Mouse (Mus musculus): ENCODE results near the gene Pepd.
A peak's percentile ranks its signal among the peaks of the same experiment; 100 is the strongest.

Gene Pepd

GRCm38 (mm10) chr7:35055619-35056435, 143.6 kb downstream of the Pepd start:
- peak; percentile 35 for DNase-seq (ENCODE audit: low read depth, low spot score)

GRCm38 (mm10) chr7:35056436-35056864, 144.3 kb downstream of the Pepd start, which contains the start of gene Cebpg:
Cebpg (minus strand) TSS chr7:35056573.
- DNase-seq (ENCODE audit: low read depth, low spot score): peak; percentile 88

GRCm38 (mm10) chr7:35056999-35057398, 144.8 kb downstream of the Pepd start:
- no peak for DNase-seq (ENCODE audit: low read depth, low spot score)

GRCm38 (mm10) chr7:35057569-35057968, 145.4 kb downstream of the Pepd start:
- no peak for DNase-seq (ENCODE audit: low read depth, low spot score)

- DNase-seq (ENCODE audit: low read depth, low spot score): no peak
Observed at GRCm38 (mm10) chr7:35058329-35058728, 146.2 kb downstream of the Pepd start.

GRCm38 (mm10) chr7:35059467-35059866, 147.3 kb downstream of the Pepd start:
- DNase-seq (ENCODE audit: low read depth, low spot score): no peak

GRCm38 (mm10) chr7:35064286-35065258, 152.4 kb downstream of the Pepd start:
- no peak for DNase-seq (ENCODE audit: low read depth, low spot score)

- no peak for DNase-seq (ENCODE audit: low read depth, low spot score)
Observed at GRCm38 (mm10) chr7:35065958-35066357, 153.8 kb downstream of the Pepd start.

GRCm38 (mm10) chr7:35066640-35067212, 154.5 kb downstream of the Pepd start:
- no peak for DNase-seq (ENCODE audit: low read depth, low spot score)

GRCm38 (mm10) chr7:35076645-35077044, 164.5 kb downstream of the Pepd start:
- no peak for DNase-seq (ENCODE audit: low read depth, low spot score)

- no peak for DNase-seq (ENCODE audit: low read depth, low spot score)
Observed at GRCm38 (mm10) chr7:35080843-35081338, 168.7 kb downstream of the Pepd start.

GRCm38 (mm10) chr7:35081406-35082104, 169.4 kb downstream of the Pepd start:
- DNase-seq (ENCODE audit: low read depth, low spot score): no peak

GRCm38 (mm10) chr7:35084565-35085360, 172.6 kb downstream of the Pepd start:
- no peak for DNase-seq (ENCODE audit: low read depth, low spot score)

- DNase-seq (ENCODE audit: low read depth, low spot score): peak; percentile 81
Observed at GRCm38 (mm10) chr7:35086271-35086861, 174.2 kb downstream of the Pepd start.

- no peak for DNase-seq (ENCODE audit: low read depth, low spot score)
Observed at GRCm38 (mm10) chr7:35090550-35090949, 178.4 kb downstream of the Pepd start.

All from forelimb bud, embryonic 11.5 days (tissue).